Mouse (Mus musculus): ENCODE measurements around the gene Ppia. TPM values are rescaled to one million over a fixed set of nuclear protein-coding genes. Genes with fewer than 3 reads are reported as not detected.
A peak's percentile ranks its signal among the peaks of the same experiment; 100 is the strongest.

Ppia gene
- total and polyA plus RNA-seq, 2 experiments: 472 to 1,424 TPM

GRCm38 (mm10) chr11:6436442-6436841 lies 21.2 kb downstream of the Ppia start:
- peaks cover 31% of the 10 kb centered on the region for H3K36me3 ChIP-seq (ENCODE audit: control insufficient read depth, insufficient read depth, low read length)
- 79% methylated on average over 8 of the region's 8 CpGs for WGBS

GRCm38 (mm10) chr11:6437667-6438066 lies 22.4 kb downstream of the Ppia start:
- Histone ChIP-seq H3K27me3 (ENCODE audit: control insufficient read depth, insufficient read depth, low read length) (no peaks in the 10 kb centered on the region), H3K4me1 (ENCODE audit: control insufficient read depth, insufficient read depth, low read length) (peaks cover 1% of the 10 kb centered on the region; the same call in 1 of the 2 replicates), H3K36me3 (ENCODE audit: control insufficient read depth, insufficient read depth, low read length) (peaks cover 22% of the 10 kb centered on the region), H3K9ac (ENCODE audit: low read depth, low read length) (no peak overlapping the region), H3K79me2 (ENCODE audit: control insufficient read depth, insufficient read depth, low read length) (peaks cover 15% of the 10 kb centered on the region; the same call in 1 of the 2 replicates), H3K4me3 (ENCODE audit: insufficient read depth, low read depth, low read length) (no peak overlapping the region), H3K27ac (replicated peaks; ENCODE audit: insufficient read depth, low read depth, low read length) (no peak overlapping the region)
- DNase-seq (ENCODE audit: extremely low read depth, low read depth, low spot score): no peak
- 95% methylated on average over 2 of the region's 2 CpGs for WGBS
- TF ChIP-seq CTCF (IDR thresholded peaks at IDR 0.05; ENCODE audit: low read depth, low read length): no peak
- no peak for TF ChIP-seq POLR2A (IDR thresholded peaks at IDR 0.05; ENCODE audit: extremely low read depth, insufficient read depth, low read length)

More at GRCm38 (mm10) chr11:6436442-6436841, 21.2 kb downstream of the Ppia start:
- H3K9ac ChIP-seq (ENCODE audit: low read depth, low read length): no peak overlapping the region
- peak; percentile 34 for DNase-seq (ENCODE audit: extremely low read depth, low read depth, low spot score)
- H3K4me3 ChIP-seq (ENCODE audit: insufficient read depth, low read depth, low read length): no peak overlapping the region
- H3K27me3 ChIP-seq (ENCODE audit: control insufficient read depth, insufficient read depth, low read length): no peaks in the 10 kb centered on the region
- H3K4me1 ChIP-seq (ENCODE audit: control insufficient read depth, insufficient read depth, low read length): no peaks in the 10 kb centered on the region
- H3K27ac ChIP-seq (replicated peaks; ENCODE audit: insufficient read depth, low read depth, low read length): no peak overlapping the region
- TF ChIP-seq POLR2A (IDR thresholded peaks at IDR 0.05; ENCODE audit: extremely low read depth, insufficient read depth, low read length) (no peak), CTCF (IDR thresholded peaks at IDR 0.05; ENCODE audit: low read depth, low read length) (peak; percentile 95)
- H3K79me2 ChIP-seq (ENCODE audit: control insufficient read depth, insufficient read depth, low read length): peaks cover 15% of the 10 kb centered on the region; the same call in 1 of the 2 replicates

GRCm38 (mm10) chr11:6440171-6440570 lies 24.9 kb downstream of the Ppia start:
- WGBS: 93% methylated on average over 4 of the region's 4 CpGs
- Histone ChIP-seq H3K36me3 (ENCODE audit: control insufficient read depth, insufficient read depth, low read length) (peaks cover 7% of the 10 kb centered on the region), H3K4me1 (ENCODE audit: control insufficient read depth, insufficient read depth, low read length) (peaks cover 7% of the 10 kb centered on the region), H3K27ac (replicated peaks; ENCODE audit: insufficient read depth, low read depth, low read length) (no peak overlapping the region), H3K4me3 (ENCODE audit: insufficient read depth, low read depth, low read length) (no peak overlapping the region), H3K27me3 (ENCODE audit: control insufficient read depth, insufficient read depth, low read length) (no peaks in the 10 kb centered on the region), H3K79me2 (ENCODE audit: control insufficient read depth, insufficient read depth, low read length) (peaks cover 12% of the 10 kb centered on the region; the same call in 1 of the 2 replicates), H3K9ac (ENCODE audit: low read depth, low read length) (no peak overlapping the region)
- DNase-seq (ENCODE audit: extremely low read depth, low read depth, low spot score): no peak
- TF ChIP-seq POLR2A (IDR thresholded peaks at IDR 0.05; ENCODE audit: extremely low read depth, insufficient read depth, low read length) (no peak), CTCF (IDR thresholded peaks at IDR 0.05; ENCODE audit: low read depth, low read length) (no peak)

GRCm38 (mm10) chr11:6442566-6442965 lies 27.3 kb downstream of the Ppia start:
- peaks cover 7% of the 10 kb centered on the region for H3K4me1 ChIP-seq (ENCODE audit: control insufficient read depth, insufficient read depth, low read length)
- no peaks in the 10 kb centered on the region for H3K27me3 ChIP-seq (ENCODE audit: control insufficient read depth, insufficient read depth, low read length)
- WGBS: 21% methylated on average over 4 of the region's 4 CpGs
- peaks cover 4% of the 10 kb centered on the region for H3K36me3 ChIP-seq (ENCODE audit: control insufficient read depth, insufficient read depth, low read length)
- H3K27ac ChIP-seq (replicated peaks; ENCODE audit: insufficient read depth, low read depth, low read length): 0 out of 2 replicates have a peak overlapping the region, but pooled peaks have one; percentile 11
- TF ChIP-seq POLR2A (IDR thresholded peaks at IDR 0.05; ENCODE audit: extremely low read depth, insufficient read depth, low read length): no peak
- TF ChIP-seq CTCF (IDR thresholded peaks at IDR 0.05; ENCODE audit: low read depth, low read length): no peak
- H3K9ac ChIP-seq (ENCODE audit: low read depth, low read length): no peak overlapping the region
- no peak overlapping the region for H3K4me3 ChIP-seq (ENCODE audit: insufficient read depth, low read depth, low read length)
- peaks cover 8% of the 10 kb centered on the region; the same call in 1 of the 2 replicates for H3K79me2 ChIP-seq (ENCODE audit: control insufficient read depth, insufficient read depth, low read length)
- peak; percentile 95 for DNase-seq (ENCODE audit: extremely low read depth, low read depth, low spot score)

GRCm38 (mm10) chr11:6443102-6443501 lies 27.9 kb downstream of the Ppia start:
- Histone ChIP-seq H3K4me3 (ENCODE audit: insufficient read depth, low read depth, low read length) (peak overlapping the region; percentile 85; the same call in 1 of the 2 replicates), H3K36me3 (ENCODE audit: control insufficient read depth, insufficient read depth, low read length) (peaks cover 4% of the 10 kb centered on the region), H3K27me3 (ENCODE audit: control insufficient read depth, insufficient read depth, low read length) (no peaks in the 10 kb centered on the region), H3K9ac (ENCODE audit: low read depth, low read length) (peak overlapping the region; percentile 55), H3K4me1 (ENCODE audit: control insufficient read depth, insufficient read depth, low read length) (peaks cover 7% of the 10 kb centered on the region), H3K27ac (replicated peaks; ENCODE audit: insufficient read depth, low read depth, low read length) (peak overlapping the region; percentile 92), H3K79me2 (ENCODE audit: control insufficient read depth, insufficient read depth, low read length) (peaks cover 8% of the 10 kb centered on the region; the same call in 1 of the 2 replicates)
- peak; percentile 44 for DNase-seq (ENCODE audit: extremely low read depth, low read depth, low spot score)
- 24% methylated on average over 4 of the region's 4 CpGs for WGBS
- TF ChIP-seq POLR2A (IDR thresholded peaks at IDR 0.05; ENCODE audit: extremely low read depth, insufficient read depth, low read length) (no peak), CTCF (IDR thresholded peaks at IDR 0.05; ENCODE audit: low read depth, low read length) (no peak)

GRCm38 (mm10) chr11:6443727-6444076 lies 28.5 kb downstream of the Ppia start:
- peak; percentile 51 for DNase-seq (ENCODE audit: extremely low read depth, low read depth, low spot score)
- Histone ChIP-seq H3K27me3 (ENCODE audit: control insufficient read depth, insufficient read depth, low read length) (no peaks in the 10 kb centered on the region), H3K79me2 (ENCODE audit: control insufficient read depth, insufficient read depth, low read length) (peaks cover 8% of the 10 kb centered on the region; the same call in 1 of the 2 replicates), H3K4me3 (ENCODE audit: insufficient read depth, low read depth, low read length) (peak overlapping the region; percentile 85), H3K4me1 (ENCODE audit: control insufficient read depth, insufficient read depth, low read length) (peaks cover 7% of the 10 kb centered on the region), H3K9ac (ENCODE audit: low read depth, low read length) (peak overlapping the region; percentile 99), H3K36me3 (ENCODE audit: control insufficient read depth, insufficient read depth, low read length) (peaks cover 4% of the 10 kb centered on the region), H3K27ac (replicated peaks; ENCODE audit: insufficient read depth, low read depth, low read length) (peak overlapping the region; percentile 92)
- TF ChIP-seq CTCF (IDR thresholded peaks at IDR 0.05; ENCODE audit: low read depth, low read length) (no peak), POLR2A (IDR thresholded peaks at IDR 0.05; ENCODE audit: extremely low read depth, insufficient read depth, low read length) (no peak)
- WGBS: under 1% methylated on average over 10 of the region's 10 CpGs
